Mouse (Mus musculus): ENCODE measurements at regions not wholly inside any gene's neighbourhood (a gene's known extent, or its start where the extent isn't known, plus 50 kb on each side); places are given as distances from the start of the nearest gene placed in this dataset.

GRCm38 (mm10) chr7:90030486-90031250 is 49.9 kb upstream of the Eed start:
- Histone ChIP-seq H3K4me2 (replicated peaks; ENCODE audit: low read depth, low read length) (no peak overlapping the region), H3K4me3 (ENCODE audit: low read depth, low read length) (no peak overlapping the region), H3K27me3 (ENCODE audit: control insufficient read depth, insufficient read depth, low read length) (no peaks in the 10 kb centered on the region), H3K9ac (ENCODE audit: low read depth, low read length) (no peak overlapping the region), H3K9me3 (ENCODE audit: control insufficient read depth, low read length) (no peaks in the 10 kb centered on the region), H3K4me1 (replicated peaks; ENCODE audit: control insufficient read depth, insufficient read depth, low read length) (no peaks in the 10 kb centered on the region; the same call in 1 of the 2 replicates), H3K27ac (ENCODE audit: low read depth, low read length) (no peak overlapping the region), H3K36me3 (ENCODE audit: control insufficient read depth, insufficient read depth, low read length) (no peaks in the 10 kb centered on the region)
- DNase-seq (ENCODE audit: low spot score) (no peak), ATAC-seq (ENCODE audit: low FRiP score) (no peak)
- 86% methylated on average over 6 of the region's 6 CpGs for WGBS

GRCm38 (mm10) chr7:90033086-90033485 is 52.3 kb upstream of the Eed start:
- no peak overlapping the region for H3K27ac ChIP-seq (ENCODE audit: low read depth, low read length)
- H3K36me3 ChIP-seq (ENCODE audit: control insufficient read depth, insufficient read depth, low read length), result no peaks in the 10 kb centered on the region
- WGBS, result 100% methylated on average over 2 of the region's 2 CpGs
- H3K4me3 ChIP-seq (ENCODE audit: low read depth, low read length), result no peak overlapping the region
- H3K4me1 ChIP-seq (replicated peaks; ENCODE audit: control insufficient read depth, insufficient read depth, low read length), result no peaks in the 10 kb centered on the region; the same call in 1 of the 2 replicates
- no peaks in the 10 kb centered on the region for H3K9me3 ChIP-seq (ENCODE audit: control insufficient read depth, low read length)
- ATAC-seq (ENCODE audit: low FRiP score), result no peak
- DNase-seq (ENCODE audit: low spot score), result no peak
- no peak overlapping the region for H3K9ac ChIP-seq (ENCODE audit: low read depth, low read length)
- H3K4me2 ChIP-seq (replicated peaks; ENCODE audit: low read depth, low read length), result no peak overlapping the region
- H3K27me3 ChIP-seq (ENCODE audit: control insufficient read depth, insufficient read depth, low read length), result no peaks in the 10 kb centered on the region

GRCm38 (mm10) chr7:90033640-90034312 is 53.0 kb upstream of the Eed start:
- H3K4me2 ChIP-seq (replicated peaks; ENCODE audit: low read depth, low read length), result no peak overlapping the region
- H3K36me3 ChIP-seq (ENCODE audit: control insufficient read depth, insufficient read depth, low read length), result no peaks in the 10 kb centered on the region
- no peak for ATAC-seq (ENCODE audit: low FRiP score)
- H3K4me3 ChIP-seq (ENCODE audit: low read depth, low read length), result no peak overlapping the region
- no peak overlapping the region for H3K27ac ChIP-seq (ENCODE audit: low read depth, low read length)
- no peak for DNase-seq (ENCODE audit: low spot score)
- H3K9me3 ChIP-seq (ENCODE audit: control insufficient read depth, low read length), result no peaks in the 10 kb centered on the region
- WGBS, result 93% methylated on average over 9 of the region's 9 CpGs
- no peaks in the 10 kb centered on the region for H3K27me3 ChIP-seq (ENCODE audit: control insufficient read depth, insufficient read depth, low read length)
- H3K4me1 ChIP-seq (replicated peaks; ENCODE audit: control insufficient read depth, insufficient read depth, low read length), result no peaks in the 10 kb centered on the region; the same call in 1 of the 2 replicates
- no peak overlapping the region for H3K9ac ChIP-seq (ENCODE audit: low read depth, low read length)

- WGBS, result 90% methylated on average over 3 of the region's 3 CpGs
- Histone ChIP-seq H3K27me3 (ENCODE audit: control insufficient read depth, insufficient read depth, low read length) (no peaks in the 10 kb centered on the region), H3K27ac (ENCODE audit: low read depth, low read length) (no peak overlapping the region)
Measured at GRCm38 (mm10) chr7:90034498-90034897, 53.7 kb upstream of the Eed start.

GRCm38 (mm10) chr7:90035396-90035795 is 54.6 kb upstream of the Eed start:
- Histone ChIP-seq H3K4me3 (ENCODE audit: low read depth, low read length) (no peak overlapping the region), H3K9ac (ENCODE audit: low read depth, low read length) (no peak overlapping the region), H3K27me3 (ENCODE audit: control insufficient read depth, insufficient read depth, low read length) (no peaks in the 10 kb centered on the region), H3K36me3 (ENCODE audit: control insufficient read depth, insufficient read depth, low read length) (no peaks in the 10 kb centered on the region), H3K4me2 (replicated peaks; ENCODE audit: low read depth, low read length) (no peak overlapping the region), H3K27ac (ENCODE audit: low read depth, low read length) (no peak overlapping the region), H3K9me3 (ENCODE audit: control insufficient read depth, low read length) (no peaks in the 10 kb centered on the region), H3K4me1 (replicated peaks; ENCODE audit: control insufficient read depth, insufficient read depth, low read length) (no peaks in the 10 kb centered on the region)
- DNase-seq (ENCODE audit: low spot score), result no peak
- 69% methylated on average over 7 of the region's 7 CpGs for WGBS
- ATAC-seq (ENCODE audit: low FRiP score), result no peak

More at GRCm38 (mm10) chr7:90034498-90034897, 53.7 kb upstream of the Eed start:
- no peak overlapping the region for H3K4me3 ChIP-seq (ENCODE audit: low read depth, low read length)
- H3K4me2 ChIP-seq (replicated peaks; ENCODE audit: low read depth, low read length), result no peak overlapping the region
- DNase-seq (ENCODE audit: low spot score), result no peak
- H3K9ac ChIP-seq (ENCODE audit: low read depth, low read length), result no peak overlapping the region
- H3K4me1 ChIP-seq (replicated peaks; ENCODE audit: control insufficient read depth, insufficient read depth, low read length), result no peaks in the 10 kb centered on the region; the same call in 1 of the 2 replicates
- no peaks in the 10 kb centered on the region for H3K36me3 ChIP-seq (ENCODE audit: control insufficient read depth, insufficient read depth, low read length)
- no peak for ATAC-seq (ENCODE audit: low FRiP score)
- H3K9me3 ChIP-seq (ENCODE audit: control insufficient read depth, low read length), result no peaks in the 10 kb centered on the region

- DNase-seq (ENCODE audit: low spot score) (no peak), ATAC-seq (ENCODE audit: low FRiP score) (no peak)
- H3K4me1 ChIP-seq (replicated peaks; ENCODE audit: control insufficient read depth, insufficient read depth, low read length), result no peaks in the 10 kb centered on the region
- no peak overlapping the region for H3K4me2 ChIP-seq (replicated peaks; ENCODE audit: low read depth, low read length)
- no peak overlapping the region for H3K9ac ChIP-seq (ENCODE audit: low read depth, low read length)
- H3K36me3 ChIP-seq (ENCODE audit: control insufficient read depth, insufficient read depth, low read length), result no peaks in the 10 kb centered on the region
- H3K4me3 ChIP-seq (ENCODE audit: low read depth, low read length), result no peak overlapping the region
- H3K27ac ChIP-seq (ENCODE audit: low read depth, low read length), result no peak overlapping the region
- WGBS, result 85% methylated on average over 4 of the region's 4 CpGs
- no peaks in the 10 kb centered on the region for H3K9me3 ChIP-seq (ENCODE audit: control insufficient read depth, low read length)
- no peaks in the 10 kb centered on the region for H3K27me3 ChIP-seq (ENCODE audit: control insufficient read depth, insufficient read depth, low read length)
Measured at GRCm38 (mm10) chr7:90037736-90038135, 57.0 kb upstream of the Eed start.

- no peaks in the 10 kb centered on the region for H3K4me1 ChIP-seq (replicated peaks; ENCODE audit: control insufficient read depth, insufficient read depth, low read length)
- 89% methylated on average over 9 of the region's 9 CpGs for WGBS
- DNase-seq (ENCODE audit: low spot score) (no peak), ATAC-seq (ENCODE audit: low FRiP score) (no peak)
- H3K4me3 ChIP-seq (ENCODE audit: low read depth, low read length), result no peak overlapping the region
- no peak overlapping the region for H3K4me2 ChIP-seq (replicated peaks; ENCODE audit: low read depth, low read length)
- H3K36me3 ChIP-seq (ENCODE audit: control insufficient read depth, insufficient read depth, low read length), result no peaks in the 10 kb centered on the region
- no peak overlapping the region for H3K9ac ChIP-seq (ENCODE audit: low read depth, low read length)
- H3K27ac ChIP-seq (ENCODE audit: low read depth, low read length), result no peak overlapping the region
- H3K9me3 ChIP-seq (ENCODE audit: control insufficient read depth, low read length), result no peaks in the 10 kb centered on the region
- H3K27me3 ChIP-seq (ENCODE audit: control insufficient read depth, insufficient read depth, low read length), result no peaks in the 10 kb centered on the region
Measured at GRCm38 (mm10) chr7:90039504-90039903, 58.7 kb upstream of the Eed start.

GRCm38 (mm10) chr7:90040581-90041340 is 60.0 kb upstream of the Eed start:
- H3K4me1 ChIP-seq (replicated peaks; ENCODE audit: control insufficient read depth, insufficient read depth, low read length), result no peaks in the 10 kb centered on the region
- no peaks in the 10 kb centered on the region for H3K36me3 ChIP-seq (ENCODE audit: control insufficient read depth, insufficient read depth, low read length)
- H3K4me3 ChIP-seq (ENCODE audit: low read depth, low read length), result no peak overlapping the region
- no peaks in the 10 kb centered on the region for H3K9me3 ChIP-seq (ENCODE audit: control insufficient read depth, low read length)
- no peak overlapping the region for H3K27ac ChIP-seq (ENCODE audit: low read depth, low read length)
- no peak for ATAC-seq (ENCODE audit: low FRiP score)
- no peak for DNase-seq (ENCODE audit: low spot score)
- H3K9ac ChIP-seq (ENCODE audit: low read depth, low read length), result no peak overlapping the region
- no peaks in the 10 kb centered on the region for H3K27me3 ChIP-seq (ENCODE audit: control insufficient read depth, insufficient read depth, low read length)
- 83% methylated on average over 11 of the region's 11 CpGs for WGBS
- no peak overlapping the region for H3K4me2 ChIP-seq (replicated peaks; ENCODE audit: low read depth, low read length)
